17 mouse cellular contexts compared by ENCODE assay signal in genomic region chr2:94343290-94344285, GRCm38 (mm10).
A peak's percentile ranks its signal among the peaks of the same experiment; 100 is the strongest.
DNase-seq lines count a peak whose midpoint lies in the region; ATAC-seq and TF ChIP-seq lines count a peak whose summit lies in the region.
"Had no signal": no experiment of that assay in that cellular context is flagged by ENCODE, and none has a peak within 500 bp of the region (broad histone marks: within the 10 kb centered on the region; RNA-seq: fewer than 3 reads in every experiment).

No protein-coding gene starts in this region.

- peaks cover 16% of the 10 kb centered on the region for H3K36me3 ChIP-seq in hindbrain, postnatal 0 days (ENCODE audit: insufficient read depth, low read length)
- H3K36me3 ChIP-seq in hindbrain, embryonic 11.5 days (ENCODE audit: control insufficient read depth, insufficient read depth, low read length): no peaks in the 10 kb centered on the region
- H3K36me3 ChIP-seq in CH12.LX (replicated peaks in 1 of 2; ENCODE audit: control insufficient read depth in 1 of 2, insufficient read depth in 1 of 2, low read length in 1 of 2): peaks cover 26 to 69% of the 10 kb centered on the region in 2 experiments
- H3K36me3 ChIP-seq in forebrain, embryonic 15.5 days: peaks cover 20% of the 10 kb centered on the region

- in situ Hi-C loops in CH12.LX (cut with MboI; ENCODE audit: low pct_ligation_motif_present, low pct_unique_long_range_greater_than_20kb, low sequenced_read_pairs): no loop called here

- no peak overlapping the region for H3K4me3 ChIP-seq in hindbrain, postnatal 0 days (ENCODE audit: low read length)
- H3K4me3 ChIP-seq in hindbrain, embryonic 11.5 days (ENCODE audit: low read depth, low read length): no peak overlapping the region
- H3K4me3 ChIP-seq in CH12.LX (replicated peaks in 1 of 3; ENCODE audit: low read depth in 2 of 3, low read length in 2 of 3, poor library complexity in 1 of 3): no peak overlapping the region
- no peak overlapping the region for H3K4me3 ChIP-seq in forebrain, embryonic 15.5 days
- H3K4me3 ChIP-seq: embryonic facial prominence, embryonic 12.5 days; hindbrain, embryonic 13.5 days; intestine, embryonic 15.5 days; limb, embryonic 10.5 days; liver, embryonic 12.5 days; midbrain, embryonic 12.5 days; myocyte had no signal

- TF ChIP-seq CTCF in hindbrain, postnatal 0 days (IDR thresholded peaks at IDR 0.05; ENCODE audit: low read depth): no peak
- no peak for TF ChIP-seq CTCF in CH12.LX (conservative IDR thresholded peaks at IDR 0.05 in 1 of 2, IDR thresholded peaks at IDR 0.05 in 1 of 2; ENCODE audit: low read depth in 2 of 2, low read length in 2 of 2)

- TF ChIP-seq POLR2A in CH12.LX (IDR thresholded peaks at IDR 0.05; ENCODE audit: low read depth, low read length): no peak

- TF ChIP-seq EP300 in CH12.LX (IDR thresholded peaks at IDR 0.05; ENCODE audit: low read length): no peak

- peak; percentile 8 for DNase-seq in hindbrain, postnatal 0 days (ENCODE audit: low spot score)
- DNase-seq in hindbrain, embryonic 11.5 days (ENCODE audit: low spot score): no peak
- DNase-seq in CH12.LX (ENCODE audit: extremely low read depth): no peak
- peak; percentile 45 for DNase-seq in brain, embryonic 18.5 days (ENCODE audit: low read depth, low spot score)
- no peak for DNase-seq in left cerebral cortex, adult 8-10 months (ENCODE audit: low spot score in 2 of 2)
- DNase-seq in ovary, postnatal 10 days (ENCODE audit: low spot score): no peak
- DNase-seq: gastrocnemius, postnatal 25 days; lung, embryonic 14.5 days; thymus, adult 18-20 months had no signal

- no peaks in the 10 kb centered on the region for H3K27me3 ChIP-seq in hindbrain, postnatal 0 days (ENCODE audit: insufficient read depth, low read length)
- no peaks in the 10 kb centered on the region for H3K27me3 ChIP-seq in hindbrain, embryonic 11.5 days (ENCODE audit: control insufficient read depth, insufficient read depth, low read length)
- H3K27me3 ChIP-seq in CH12.LX (replicated peaks): no peaks in the 10 kb centered on the region
- no peaks in the 10 kb centered on the region for H3K27me3 ChIP-seq in forebrain, embryonic 15.5 days
- H3K27me3 ChIP-seq: embryonic facial prominence, embryonic 12.5 days; hindbrain, embryonic 13.5 days; intestine, embryonic 15.5 days; liver, embryonic 12.5 days; midbrain, embryonic 12.5 days had no signal

- no peak for TF ChIP-seq RAD21 in CH12.LX (IDR thresholded peaks at IDR 0.05; ENCODE audit: low read depth, low read length)

- no peak for ATAC-seq in hindbrain, postnatal 0 days
- no peak for ATAC-seq in hindbrain, embryonic 11.5 days (ENCODE audit: low FRiP score)
- peak; percentile 66 for ATAC-seq in forebrain, embryonic 15.5 days (replicated peaks)
- ATAC-seq: intestine, embryonic 15.5 days; liver, embryonic 12.5 days had no signal

- H3K4me2 ChIP-seq in hindbrain, postnatal 0 days (ENCODE audit: low read depth, low read length): no peak overlapping the region
- H3K4me2 ChIP-seq in hindbrain, embryonic 11.5 days (replicated peaks; ENCODE audit: low read depth, low read length): no peak overlapping the region
- H3K4me2 ChIP-seq in CH12.LX (ENCODE audit: insufficient read depth, low read depth, poor library complexity, severe bottlenecking): no peak overlapping the region
- no peak overlapping the region for H3K4me2 ChIP-seq in forebrain, embryonic 15.5 days (replicated peaks)
- H3K4me2 ChIP-seq: embryonic facial prominence, embryonic 12.5 days; hindbrain, embryonic 13.5 days; intestine, embryonic 15.5 days; liver, embryonic 12.5 days; lung, embryonic 14.5 days; midbrain, embryonic 12.5 days had no signal

- no peak overlapping the region for H3K9ac ChIP-seq in hindbrain, postnatal 0 days (replicated peaks; ENCODE audit: low read length)
- H3K9ac ChIP-seq in hindbrain, embryonic 11.5 days (ENCODE audit: low read depth, low read length): no peak overlapping the region
- no peak overlapping the region for H3K9ac ChIP-seq in CH12.LX (ENCODE audit: insufficient read depth, low read depth)
- H3K9ac ChIP-seq in forebrain, embryonic 15.5 days (replicated peaks): no peak overlapping the region
- H3K9ac ChIP-seq: embryonic facial prominence, embryonic 12.5 days; hindbrain, embryonic 13.5 days; intestine, embryonic 15.5 days; liver, embryonic 12.5 days; lung, embryonic 14.5 days; midbrain, embryonic 12.5 days had no signal

- H3K9me3 ChIP-seq in hindbrain, postnatal 0 days (ENCODE audit: low read length): no peaks in the 10 kb centered on the region
- no peaks in the 10 kb centered on the region for H3K9me3 ChIP-seq in hindbrain, embryonic 11.5 days (ENCODE audit: control insufficient read depth, low read length)
- H3K9me3 ChIP-seq in CH12.LX (replicated peaks; ENCODE audit: low read length): no peaks in the 10 kb centered on the region
- H3K9me3 ChIP-seq in forebrain, embryonic 15.5 days: no peaks in the 10 kb centered on the region
- H3K9me3 ChIP-seq: embryonic facial prominence, embryonic 12.5 days; hindbrain, embryonic 13.5 days; intestine, embryonic 15.5 days; limb, embryonic 10.5 days; liver, embryonic 12.5 days; midbrain, embryonic 12.5 days had no signal

- H3K4me1 ChIP-seq in hindbrain, postnatal 0 days (ENCODE audit: insufficient read depth, low read length): no peaks in the 10 kb centered on the region
- no peaks in the 10 kb centered on the region for H3K4me1 ChIP-seq in hindbrain, embryonic 11.5 days (replicated peaks; ENCODE audit: control insufficient read depth, insufficient read depth, low read length)
- peaks cover 0 to 7% of the 10 kb centered on the region in 2 experiments; a peak in 2 of 4 replicates for H3K4me1 ChIP-seq in CH12.LX (ENCODE audit: control insufficient read depth in 1 of 2, insufficient read depth in 2 of 2)
- H3K4me1 ChIP-seq in forebrain, embryonic 15.5 days: peaks cover 19% of the 10 kb centered on the region
- H3K4me1 ChIP-seq: hindbrain, embryonic 13.5 days; intestine, embryonic 15.5 days; limb, embryonic 10.5 days; liver, embryonic 12.5 days had no signal

- H3K79me2 ChIP-seq in CH12.LX (replicated peaks; ENCODE audit: control insufficient read depth, extremely low read depth, insufficient read depth, poor library complexity, severe bottlenecking): no peaks in the 10 kb centered on the region

- no peak overlapping the region for H3K27ac ChIP-seq in hindbrain, postnatal 0 days
- H3K27ac ChIP-seq in hindbrain, embryonic 11.5 days (ENCODE audit: low read depth, low read length): no peak overlapping the region
- no peak overlapping the region for H3K27ac ChIP-seq in CH12.LX (ENCODE audit: insufficient read depth, low read depth)
- H3K27ac ChIP-seq in forebrain, embryonic 15.5 days (replicated peaks): peak overlapping the region; percentile 43; the same call in 1 of the 2 replicates
- H3K27ac ChIP-seq: embryonic facial prominence, embryonic 12.5 days; hindbrain, embryonic 13.5 days; intestine, embryonic 15.5 days; limb, embryonic 10.5 days; liver, embryonic 12.5 days; midbrain, embryonic 12.5 days had no signal

- dilution Hi-C loops in CH12.LX (cut with MboI; ENCODE audit: extremely low pct_ligation_motif_present, extremely low pct_unique_long_range_greater_than_20kb, low sequenced_read_pairs): no loop called here

- 68% methylated on average over 12 of the region's 12 CpGs for WGBS in hindbrain, postnatal 0 days
- 79% methylated on average over 12 of the region's 12 CpGs for WGBS in hindbrain, embryonic 11.5 days
- WGBS in forebrain, embryonic 15.5 days: 28% methylated on average over 12 of the region's 12 CpGs

TF ChIP-seq in CH12.LX, 34 proteins besides CTCF, POLR2A, EP300 and RAD21:
- TF ChIP-seq USF2 (conservative IDR thresholded peaks at IDR 0.05; ENCODE audit: low read depth, low read length) (no peak), ZKSCAN1 (IDR thresholded peaks at IDR 0.05; ENCODE audit: borderline replicate concordance, low read depth, low read length) (peak; percentile 79)
TF ChIP-seq in CH12.LX: peak in this region for 1.

Comparison
In these comparisons a context has a peak if more than half of its experiments do, and no peak if none do; other contexts are left out.
1. DNase-seq: peak in hindbrain, postnatal 0 days (single experiment) and brain, embryonic 18.5 days (single experiment); none in hindbrain, embryonic 11.5 days (single experiment), CH12.LX (single experiment), left cerebral cortex, adult 8-10 months (0 of 2) and ovary, postnatal 10 days (single experiment).